Mouse (Mus musculus): Measurements from ENCODE around the gene Racgap1. TPM values are rescaled to one million over a fixed set of nuclear protein-coding genes. Genes with fewer than 3 reads are reported as not detected.
A peak's percentile ranks its signal among the peaks of the same experiment; 100 is the strongest.

The Racgap1 gene
- 110 and 118 TPM in 2 replicates for polyA plus RNA-seq (2015; fragmentation: Nextera tagmentation; extraction: Ambion mirVana)

DNA sequence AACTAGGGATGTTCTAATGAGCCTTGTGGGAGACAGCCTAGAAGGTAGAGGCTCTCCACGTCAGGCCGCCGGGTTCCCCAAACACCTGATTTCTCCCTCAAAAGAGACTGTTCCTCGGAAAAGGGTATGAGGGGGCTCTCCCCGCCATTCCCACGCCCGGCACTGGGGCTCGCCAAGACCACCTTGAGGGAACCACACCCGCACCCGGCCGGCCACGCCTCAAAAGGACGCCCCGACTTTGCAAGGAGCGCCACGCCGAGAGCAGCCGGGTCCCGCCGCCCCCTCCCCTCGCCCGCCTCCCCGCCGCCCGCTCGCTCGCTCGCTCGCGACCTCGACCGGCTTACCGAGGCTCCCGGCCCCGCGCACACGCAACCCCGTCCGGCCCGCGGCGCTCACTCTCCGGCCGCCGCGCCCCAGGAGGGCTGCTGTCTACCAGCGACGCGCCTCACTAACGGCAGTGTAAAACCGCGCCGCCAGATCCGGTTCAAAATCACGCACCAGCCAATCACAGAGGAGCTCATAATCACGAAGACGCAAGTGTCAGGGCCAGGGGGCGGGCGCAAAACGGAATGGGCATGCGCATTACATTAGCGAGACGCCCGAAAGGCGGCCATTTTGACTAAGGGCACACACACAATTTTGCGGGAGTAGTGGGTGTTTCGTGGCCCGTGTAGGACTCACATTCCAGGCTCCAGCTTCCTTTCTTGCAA is at the start of gene Racgap1:
Racgap1 (minus strand) TSS at position 494 of the 710 bp plus-strand sequence.
- under 1% methylated on average over 68 of the region's 68 CpGs for WGBS
- peaks cover 53% of the 10 kb centered on the region for H3K4me1 ChIP-seq
- peak; percentile 93 for ATAC-seq (ENCODE audit: insufficient number of reproducible peaks, low FRiP score, low TSS enrichment, low read depth)
- peak within 1 kb of the TSS; percentile 1; the same call in 1 of the 2 replicates for H3K27ac ChIP-seq (replicated peaks)
- peak within 1 kb of the TSS; percentile 90 for H3K4me3 ChIP-seq (replicated peaks)
- peak within 1 kb of the TSS; percentile 65 for H3K9ac ChIP-seq
- peak within 1 kb of the TSS; percentile 79 for H3K4me2 ChIP-seq (replicated peaks)
- H3K36me3 ChIP-seq: no peaks in the 10 kb centered on the region
- H3K27me3 ChIP-seq: peaks cover 35% of the 10 kb centered on the region
- no peaks in the 10 kb centered on the region for H3K9me3 ChIP-seq (replicated peaks)

DNA sequence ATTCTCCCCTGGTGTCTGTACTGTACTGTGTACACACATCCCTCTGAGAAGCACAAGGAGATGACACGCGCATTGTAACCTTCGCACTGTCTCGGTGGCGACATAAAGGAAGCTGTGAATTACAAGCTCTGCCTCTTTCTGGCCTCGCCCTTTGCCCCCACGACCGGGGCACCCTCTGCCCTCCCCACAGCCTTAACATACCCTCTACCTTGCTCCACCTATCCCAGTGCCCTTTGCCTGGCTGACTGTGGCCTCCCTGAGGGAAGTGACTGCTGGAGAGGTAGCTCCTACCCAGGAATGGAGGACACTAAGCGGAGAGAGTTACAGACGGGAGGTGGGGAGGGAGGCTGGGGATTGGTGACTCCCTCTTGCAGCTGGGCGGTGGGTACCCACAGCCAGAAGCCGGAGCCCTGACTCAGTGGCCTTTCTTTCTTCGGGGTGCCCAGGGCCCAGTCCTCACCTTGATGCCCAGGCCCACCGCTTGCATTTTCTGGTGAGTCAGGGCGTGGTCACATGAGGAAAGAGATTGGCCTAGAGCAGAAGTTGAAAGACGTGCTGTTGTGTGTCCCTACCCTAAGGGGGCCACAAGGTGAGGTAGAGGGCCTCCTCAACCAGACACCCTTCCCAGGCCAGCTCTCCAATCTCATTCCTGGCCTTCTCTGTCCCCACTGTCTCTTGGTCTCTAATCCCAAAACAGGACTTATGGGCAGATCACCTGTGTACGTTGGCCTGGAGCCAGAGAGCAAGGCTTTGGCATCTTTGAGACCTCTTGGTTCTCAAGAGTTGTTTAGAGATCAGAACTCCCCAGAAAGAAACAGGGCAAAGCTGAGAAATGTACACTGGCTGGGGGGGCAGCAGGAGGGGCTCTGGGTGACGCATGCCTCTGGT is 49.0 kb upstream of the Racgap1 start:
- peaks cover 17% of the 10 kb centered on the region; the same call in 1 of the 2 replicates for H3K27me3 ChIP-seq
- H3K4me1 ChIP-seq: peaks cover 41% of the 10 kb centered on the region
- no peak overlapping the region for H3K9ac ChIP-seq
- WGBS: 88% methylated on average over 18 of the region's 18 CpGs
- no peak overlapping the region for H3K4me2 ChIP-seq (replicated peaks)
- H3K9me3 ChIP-seq (replicated peaks): no peaks in the 10 kb centered on the region
- H3K36me3 ChIP-seq: peaks cover 8% of the 10 kb centered on the region; the same call in 1 of the 2 replicates
- H3K27ac ChIP-seq (replicated peaks): no peak overlapping the region
- no peak for ATAC-seq (ENCODE audit: insufficient number of reproducible peaks, low FRiP score, low TSS enrichment, low read depth)
- H3K4me3 ChIP-seq (replicated peaks): no peak overlapping the region

DNA sequence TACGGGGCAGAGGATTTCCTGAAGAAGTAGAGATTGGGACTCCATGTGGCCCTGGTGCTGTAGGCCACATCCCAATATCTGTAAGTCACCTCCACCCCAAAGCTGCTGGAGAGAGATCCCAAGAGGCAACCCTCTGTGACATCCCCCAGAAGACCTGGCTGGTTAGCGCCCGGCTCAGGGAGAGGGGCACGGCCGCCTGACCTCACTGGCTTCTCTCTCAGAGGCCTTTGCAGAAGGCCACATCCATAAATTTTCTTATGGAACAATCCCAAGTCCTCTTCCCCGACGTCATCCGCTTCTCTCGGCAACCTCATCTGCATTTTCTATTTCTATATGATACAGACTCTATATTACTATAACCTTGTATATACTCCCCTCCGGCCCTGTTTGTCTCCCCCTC is 48.3 kb upstream of the Racgap1 start:
- Histone ChIP-seq H3K4me2 (replicated peaks) (no peak overlapping the region), H3K4me3 (replicated peaks) (no peak overlapping the region), H3K27me3 (peaks cover 17% of the 10 kb centered on the region; the same call in 1 of the 2 replicates), H3K27ac (replicated peaks) (no peak overlapping the region), H3K9me3 (replicated peaks) (no peaks in the 10 kb centered on the region), H3K9ac (no peak overlapping the region), H3K36me3 (peaks cover 3% of the 10 kb centered on the region; the same call in 1 of the 2 replicates), H3K4me1 (peaks cover 41% of the 10 kb centered on the region)
- 92% methylated on average over 10 of the region's 10 CpGs for WGBS
- ATAC-seq (ENCODE audit: insufficient number of reproducible peaks, low FRiP score, low TSS enrichment, low read depth): no peak

DNA sequence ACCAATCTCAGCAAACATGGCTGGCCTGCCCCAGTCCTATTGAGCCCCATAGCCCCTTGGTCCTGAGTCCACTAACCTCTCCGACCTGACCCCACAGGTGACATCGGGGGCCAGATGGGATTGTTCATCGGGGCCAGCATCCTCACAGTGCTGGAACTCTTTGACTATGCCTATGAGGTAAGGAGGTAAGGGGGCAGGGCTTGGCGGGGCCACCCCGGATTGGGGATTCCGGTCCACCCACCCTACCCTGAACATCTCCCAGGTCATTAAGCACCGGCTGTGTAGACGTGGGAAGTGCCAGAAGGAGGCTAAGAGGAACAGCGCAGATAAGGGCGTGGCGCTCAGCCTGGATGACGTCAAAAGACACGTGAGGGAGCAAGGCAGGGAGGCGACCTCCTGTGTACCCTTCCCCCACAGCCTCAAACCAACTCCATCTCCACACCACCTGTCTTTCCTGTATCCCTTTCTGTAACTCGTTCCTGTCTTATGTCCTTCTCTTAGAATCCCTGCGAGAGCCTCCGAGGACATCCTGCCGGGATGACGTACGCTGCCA is 47.2 kb upstream of the Racgap1 start:
- Histone ChIP-seq H3K9ac (no peak overlapping the region), H3K4me3 (replicated peaks) (no peak overlapping the region), H3K9me3 (replicated peaks) (no peaks in the 10 kb centered on the region), H3K4me1 (peaks cover 30% of the 10 kb centered on the region), H3K36me3 (no peaks in the 10 kb centered on the region), H3K27ac (replicated peaks) (no peak overlapping the region), H3K4me2 (replicated peaks) (no peak overlapping the region), H3K27me3 (peaks cover 17% of the 10 kb centered on the region; the same call in 1 of the 2 replicates)
- ATAC-seq (ENCODE audit: insufficient number of reproducible peaks, low FRiP score, low TSS enrichment, low read depth): no peak
- WGBS: 35% methylated on average over 20 of the region's 20 CpGs

DNA sequence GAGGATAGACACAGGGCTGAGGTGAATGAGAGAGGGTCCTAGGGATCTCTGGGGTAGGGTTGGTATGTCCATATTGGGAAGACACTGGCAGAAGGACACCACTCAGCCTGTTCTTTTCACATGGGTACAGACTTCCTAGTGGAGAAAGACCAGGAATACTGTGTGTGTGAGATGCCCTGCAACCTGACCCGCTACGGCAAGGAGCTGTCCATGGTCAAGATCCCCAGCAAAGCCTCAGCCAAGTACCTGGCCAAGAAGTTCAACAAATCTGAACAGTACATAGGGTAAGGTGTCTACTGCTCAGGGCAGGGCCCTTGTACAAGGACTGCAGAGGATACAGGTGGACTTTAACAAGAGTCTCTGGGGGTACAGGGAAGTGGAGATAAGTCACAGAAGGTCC is 45.9 kb upstream of the Racgap1 start:
- WGBS: 20% methylated on average over 2 of the region's 2 CpGs
- ATAC-seq (ENCODE audit: insufficient number of reproducible peaks, low FRiP score, low TSS enrichment, low read depth): no peak
- H3K4me2 ChIP-seq (replicated peaks): no peak overlapping the region
- peaks cover 18% of the 10 kb centered on the region; the same call in 1 of the 2 replicates for H3K4me1 ChIP-seq
- H3K9me3 ChIP-seq (replicated peaks): no peaks in the 10 kb centered on the region
- no peak overlapping the region for H3K9ac ChIP-seq
- peaks cover 17% of the 10 kb centered on the region; the same call in 1 of the 2 replicates for H3K27me3 ChIP-seq
- no peak overlapping the region for H3K4me3 ChIP-seq (replicated peaks)
- H3K36me3 ChIP-seq: no peaks in the 10 kb centered on the region
- H3K27ac ChIP-seq (replicated peaks): no peak overlapping the region

DNA sequence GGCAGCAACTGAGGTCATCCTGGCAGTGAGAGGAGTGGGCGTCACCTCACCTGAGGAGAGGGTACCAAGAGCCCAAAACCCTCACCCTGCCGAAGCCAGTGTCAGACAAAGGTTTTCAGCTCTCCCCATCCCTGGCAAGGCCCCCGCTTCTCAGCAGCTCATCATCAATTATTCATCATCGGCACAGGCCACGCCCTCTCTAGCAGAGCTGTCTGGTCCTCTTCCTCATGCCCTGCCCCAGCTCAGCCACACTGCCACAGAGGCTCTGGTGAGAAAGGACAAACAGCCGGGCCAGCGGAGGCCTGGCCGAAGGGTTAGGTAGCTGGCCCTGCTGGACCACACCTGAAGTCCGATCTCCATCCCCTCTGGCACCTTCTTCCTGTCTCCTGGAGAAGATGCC is 40.5 kb upstream of the Racgap1 start:
- Histone ChIP-seq H3K4me2 (replicated peaks) (no peak overlapping the region), H3K9ac (no peak overlapping the region), H3K36me3 (no peaks in the 10 kb centered on the region), H3K9me3 (replicated peaks) (no peaks in the 10 kb centered on the region), H3K27me3 (peaks cover 16% of the 10 kb centered on the region), H3K4me1 (no peaks in the 10 kb centered on the region), H3K27ac (replicated peaks) (no peak overlapping the region), H3K4me3 (replicated peaks) (no peak overlapping the region)
- ATAC-seq (ENCODE audit: insufficient number of reproducible peaks, low FRiP score, low TSS enrichment, low read depth): no peak; the same call in 1 of the 2 replicates
- WGBS: 63% methylated on average over 9 of the region's 9 CpGs

DNA sequence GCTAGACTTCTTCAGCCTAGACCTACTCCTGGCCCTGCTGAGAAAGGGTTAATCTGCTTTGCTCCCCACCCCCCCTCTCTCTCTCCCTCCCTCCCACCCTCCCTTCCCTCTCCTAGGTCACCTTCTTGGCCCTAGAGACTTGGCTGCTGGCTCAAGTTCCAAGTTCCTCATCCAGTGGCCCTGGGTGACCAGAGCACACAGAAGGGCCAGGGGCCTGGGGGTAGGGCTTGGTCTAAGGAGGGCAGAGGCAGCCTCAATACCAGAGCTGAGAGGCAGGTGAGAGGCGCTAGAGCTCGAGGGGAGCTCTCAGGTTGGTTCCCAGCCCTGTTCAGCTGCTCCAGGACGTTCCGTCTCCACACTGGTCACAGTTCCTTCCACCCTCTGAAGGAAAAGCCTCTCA is 39.5 kb upstream of the Racgap1 start:
- H3K27ac ChIP-seq (replicated peaks): no peak overlapping the region
- no peaks in the 10 kb centered on the region for H3K4me1 ChIP-seq
- H3K4me3 ChIP-seq (replicated peaks): no peak overlapping the region
- no peak overlapping the region for H3K9ac ChIP-seq
- no peaks in the 10 kb centered on the region for H3K36me3 ChIP-seq
- WGBS: 23% methylated on average over 4 of the region's 4 CpGs
- no peak for ATAC-seq (ENCODE audit: insufficient number of reproducible peaks, low FRiP score, low TSS enrichment, low read depth)
- no peaks in the 10 kb centered on the region for H3K9me3 ChIP-seq (replicated peaks)
- H3K4me2 ChIP-seq (replicated peaks): no peak overlapping the region
- peaks cover 12% of the 10 kb centered on the region for H3K27me3 ChIP-seq

DNA sequence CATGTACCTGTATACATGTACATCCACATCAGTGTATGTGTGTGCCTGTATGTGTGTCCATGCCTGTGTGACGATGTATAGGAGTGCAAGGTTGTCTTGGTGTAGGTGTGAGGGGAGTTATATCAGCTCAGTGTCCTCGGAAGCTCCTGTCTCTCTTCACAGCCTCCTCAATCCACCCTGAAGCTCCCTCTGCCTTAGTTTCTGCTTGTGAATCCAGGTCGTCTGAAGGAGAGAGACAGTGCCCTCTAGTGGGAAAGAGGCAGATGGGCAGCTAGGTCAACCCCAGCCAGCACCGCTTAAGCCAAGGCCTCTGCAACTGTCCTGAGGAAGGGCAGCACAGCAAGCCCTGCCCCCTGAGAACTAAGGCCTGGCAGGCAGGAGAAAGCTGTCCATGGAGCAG is 37.3 kb upstream of the Racgap1 start:
- WGBS: 4% methylated on average over 4 of the region's 4 CpGs
- peaks cover 12% of the 10 kb centered on the region for H3K27me3 ChIP-seq
- ATAC-seq (ENCODE audit: insufficient number of reproducible peaks, low FRiP score, low TSS enrichment, low read depth): 0 out of 2 replicates have a peak, but pooled peaks have one; percentile 34
- H3K9me3 ChIP-seq (replicated peaks): no peaks in the 10 kb centered on the region
- H3K36me3 ChIP-seq: no peaks in the 10 kb centered on the region
- no peak overlapping the region for H3K4me2 ChIP-seq (replicated peaks)
- no peak overlapping the region for H3K9ac ChIP-seq
- no peaks in the 10 kb centered on the region for H3K4me1 ChIP-seq
- H3K4me3 ChIP-seq (replicated peaks): no peak overlapping the region
- H3K27ac ChIP-seq (replicated peaks): no peak overlapping the region

DNA sequence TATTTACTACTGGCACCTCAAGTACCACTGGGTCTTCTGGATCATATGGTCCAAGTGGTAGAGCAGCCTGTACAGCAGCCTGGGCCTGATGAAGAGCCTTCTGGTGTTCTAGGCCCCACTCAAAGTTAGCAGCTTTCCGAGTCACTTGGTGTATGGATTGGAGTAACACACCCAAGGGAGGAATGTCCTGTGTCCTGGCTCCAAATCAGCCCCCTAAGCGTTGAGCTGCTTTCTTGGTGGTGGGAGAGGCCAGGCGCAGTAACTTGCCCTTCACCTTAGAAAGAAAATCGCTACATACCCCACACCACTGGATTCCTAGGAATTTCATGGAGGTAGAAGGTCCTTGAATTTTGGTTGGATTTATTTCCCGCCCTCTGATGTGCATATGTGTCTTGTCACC is 32.7 kb upstream of the Racgap1 start:
- Histone ChIP-seq H3K4me1 (no peaks in the 10 kb centered on the region), H3K27ac (replicated peaks) (no peak overlapping the region), H3K4me2 (replicated peaks) (no peak overlapping the region), H3K4me3 (replicated peaks) (no peak overlapping the region), H3K36me3 (no peaks in the 10 kb centered on the region), H3K9ac (no peak overlapping the region), H3K27me3 (no peaks in the 10 kb centered on the region), H3K9me3 (replicated peaks) (no peaks in the 10 kb centered on the region)
- 93% methylated on average over 5 of the region's 5 CpGs for WGBS
- ATAC-seq (ENCODE audit: insufficient number of reproducible peaks, low FRiP score, low TSS enrichment, low read depth): no peak

DNA sequence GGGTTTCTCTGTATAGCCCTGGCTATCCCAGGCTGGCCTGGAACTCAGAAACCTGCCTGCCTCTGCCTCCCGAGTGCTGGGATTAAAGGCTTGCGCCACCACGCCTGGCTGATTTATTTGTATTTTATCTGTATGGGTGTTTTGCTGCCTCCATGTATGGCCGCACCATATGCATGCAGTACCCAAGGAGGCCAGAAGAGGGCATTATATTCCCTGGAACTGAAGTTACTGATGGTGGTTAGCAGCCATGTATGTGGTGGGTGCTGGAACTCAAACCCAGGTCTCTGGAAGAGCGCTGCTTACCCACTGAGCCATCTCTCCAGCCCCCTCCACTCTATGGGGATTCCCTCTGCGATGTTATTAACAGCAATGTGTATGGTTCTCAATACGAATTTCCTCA is 31.4 kb upstream of the Racgap1 start:
- H3K27ac ChIP-seq (replicated peaks): no peak overlapping the region
- H3K4me2 ChIP-seq (replicated peaks): no peak overlapping the region
- WGBS: 93% methylated on average over 7 of the region's 7 CpGs
- no peaks in the 10 kb centered on the region for H3K9me3 ChIP-seq (replicated peaks)
- H3K27me3 ChIP-seq: no peaks in the 10 kb centered on the region
- H3K4me3 ChIP-seq (replicated peaks): no peak overlapping the region
- no peaks in the 10 kb centered on the region for H3K36me3 ChIP-seq
- H3K4me1 ChIP-seq: 0 out of 2 replicates have a peak, but pooled peaks cover 11% of the 10 kb centered on the region
- H3K9ac ChIP-seq: no peak overlapping the region
- ATAC-seq (ENCODE audit: insufficient number of reproducible peaks, low FRiP score, low TSS enrichment, low read depth): no peak

DNA sequence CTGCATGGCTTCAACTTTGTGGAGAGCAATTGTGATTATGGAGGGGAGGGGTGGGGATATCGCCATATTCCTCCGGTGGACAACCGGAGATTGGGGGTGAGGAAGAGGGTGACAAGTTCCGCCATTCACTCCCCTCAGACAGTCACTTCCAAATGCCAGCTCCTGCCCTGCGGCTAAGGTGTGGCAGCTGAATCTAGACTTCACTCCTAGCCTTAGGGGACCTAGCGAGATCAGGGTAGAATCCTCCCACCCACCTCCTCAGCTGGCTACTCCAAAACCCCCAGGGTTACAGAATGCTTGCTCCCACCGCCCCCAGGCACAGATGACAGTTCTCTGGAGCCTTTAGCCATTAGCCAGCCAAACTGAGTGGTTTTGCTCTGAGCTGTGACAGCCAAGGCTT is 27.6 kb upstream of the Racgap1 start:
- peaks cover 6% of the 10 kb centered on the region; the same call in 1 of the 2 replicates for H3K27me3 ChIP-seq
- no peak for ATAC-seq (ENCODE audit: insufficient number of reproducible peaks, low FRiP score, low TSS enrichment, low read depth)
- no peak overlapping the region for H3K4me2 ChIP-seq (replicated peaks)
- no peak overlapping the region for H3K9ac ChIP-seq
- WGBS: 63% methylated on average over 7 of the region's 7 CpGs
- H3K4me1 ChIP-seq: peaks cover 16% of the 10 kb centered on the region; the same call in 1 of the 2 replicates
- H3K27ac ChIP-seq (replicated peaks): no peak overlapping the region
- no peak overlapping the region for H3K4me3 ChIP-seq (replicated peaks)
- H3K36me3 ChIP-seq: no peaks in the 10 kb centered on the region
- no peaks in the 10 kb centered on the region for H3K9me3 ChIP-seq (replicated peaks)

All from embryonic facial prominence, embryonic 15.5 days (tissue).